Mouse (Mus musculus): Measurements from ENCODE around the gene Apbb1ip.

The Apbb1ip gene

DNA sequence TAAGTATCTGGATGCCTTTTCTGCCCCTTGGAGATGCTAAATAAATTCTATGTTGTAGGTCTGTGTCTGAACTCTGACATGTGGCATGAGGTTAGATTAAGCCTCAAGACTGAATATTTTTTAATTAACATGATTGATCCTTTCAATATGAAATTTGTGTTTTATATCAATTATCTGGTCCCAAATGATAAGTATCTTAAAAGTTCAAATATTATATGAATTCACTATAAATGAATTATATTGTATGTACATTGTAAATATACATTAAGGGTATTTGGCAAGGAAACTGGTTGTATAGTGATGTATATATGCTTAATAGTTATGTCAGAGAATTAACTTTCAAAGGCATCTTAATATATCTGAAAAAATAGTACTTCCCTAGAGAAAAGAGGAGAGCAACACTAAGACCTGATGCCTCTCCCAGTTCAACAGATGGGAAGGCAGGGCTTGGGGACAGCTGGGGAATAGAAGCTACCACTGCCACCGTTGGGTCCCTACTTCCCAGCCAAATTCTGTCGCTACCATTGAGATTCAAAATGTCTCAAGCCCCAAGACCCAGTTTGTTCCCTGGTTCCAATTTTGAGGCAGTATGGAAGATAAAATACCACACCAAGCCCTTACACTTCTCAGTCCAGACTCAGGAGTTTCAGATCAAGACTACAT is 2.8 kb downstream of the Apbb1ip start:
- DNase-seq, result no peak

DNA sequence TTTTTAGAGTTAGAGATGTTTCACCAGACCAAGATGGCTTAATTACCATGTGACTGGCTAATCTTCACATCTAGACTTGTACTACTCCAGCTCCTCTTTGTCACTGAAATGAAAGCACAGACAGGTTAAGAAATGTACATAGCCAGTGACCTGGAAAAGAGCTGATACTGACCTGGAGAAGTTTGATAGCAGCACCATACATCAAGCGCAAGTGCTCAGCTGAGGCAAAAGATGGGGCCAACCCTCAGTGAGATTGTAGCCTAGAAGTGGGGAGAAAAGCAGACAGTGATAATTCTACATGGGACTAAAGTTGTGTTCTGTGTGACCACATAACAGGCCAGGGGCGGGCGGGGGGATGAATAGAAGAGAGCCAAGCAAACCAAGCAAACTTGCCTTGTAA is 3.9 kb downstream of the Apbb1ip start:
- DNase-seq, result no peak

DNA sequence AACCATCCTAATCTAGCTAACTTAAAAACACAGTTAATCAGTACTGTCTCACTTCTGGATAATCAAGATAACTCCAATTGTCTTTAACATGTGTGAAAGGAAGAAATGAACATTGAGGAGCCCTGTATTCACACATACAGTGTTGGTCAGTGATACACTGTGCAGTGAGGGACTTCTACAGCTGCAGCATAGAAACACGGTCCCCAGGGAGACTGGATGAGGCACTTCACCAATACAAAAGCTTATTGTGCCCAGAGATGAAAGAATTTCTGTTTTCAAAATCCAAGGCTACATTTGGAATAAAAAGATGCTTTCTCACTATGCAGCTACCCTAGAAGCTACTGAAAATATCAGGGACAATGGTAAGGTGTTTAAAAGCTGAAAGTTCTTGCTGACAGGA is 7.0 kb downstream of the Apbb1ip start:
- DNase-seq, result no peak

DNA sequence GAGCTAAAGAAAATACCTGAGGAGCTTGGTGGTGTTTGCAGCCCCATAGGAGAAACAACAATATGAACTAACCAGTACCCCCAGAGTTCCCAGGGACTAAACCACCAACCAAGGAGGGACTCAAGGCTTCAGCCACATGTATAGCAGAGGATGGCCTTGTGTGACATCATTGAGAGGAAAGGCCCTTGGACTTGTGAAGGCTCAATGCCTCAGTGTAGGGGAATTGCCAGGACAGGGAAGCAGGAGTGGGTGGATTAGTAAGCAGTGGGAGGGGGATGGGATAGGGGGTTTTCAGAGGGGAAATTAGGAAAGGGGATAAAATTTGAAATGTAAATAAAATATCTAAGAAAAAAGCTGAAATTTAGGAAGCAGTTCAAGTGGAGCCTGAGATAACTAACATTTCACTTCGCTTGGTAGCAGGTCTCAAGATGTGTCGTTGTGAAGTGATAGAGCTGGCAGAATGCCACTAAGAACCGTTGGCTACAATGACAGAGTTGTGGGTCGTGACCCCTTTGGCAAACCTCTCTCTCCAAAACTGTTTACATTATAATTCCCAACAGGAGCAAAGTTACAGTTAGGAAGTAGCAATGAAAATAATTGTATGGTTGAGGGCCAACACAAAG is 7.6 kb downstream of the Apbb1ip start:
- no peak for DNase-seq

DNA sequence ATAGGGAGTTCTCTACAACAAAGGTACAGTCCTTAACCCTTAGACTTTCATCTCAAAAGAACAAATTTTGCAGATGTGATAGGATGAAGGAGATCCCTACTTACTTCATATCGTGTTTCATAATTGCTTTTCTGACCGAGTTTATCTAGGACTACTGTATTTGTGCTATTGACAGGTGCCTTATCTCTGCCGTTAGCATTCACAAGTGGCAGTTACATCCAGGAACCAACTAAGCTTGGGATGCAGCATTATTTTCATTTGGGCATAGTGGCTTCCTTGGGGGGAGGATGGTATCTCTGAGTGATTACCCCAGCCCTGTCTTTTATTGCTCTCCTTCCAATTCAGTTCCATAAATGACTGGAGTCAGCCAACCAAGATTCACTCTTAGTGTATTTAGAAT is 8.2 kb downstream of the Apbb1ip start:
- DNase-seq, result no peak

DNA sequence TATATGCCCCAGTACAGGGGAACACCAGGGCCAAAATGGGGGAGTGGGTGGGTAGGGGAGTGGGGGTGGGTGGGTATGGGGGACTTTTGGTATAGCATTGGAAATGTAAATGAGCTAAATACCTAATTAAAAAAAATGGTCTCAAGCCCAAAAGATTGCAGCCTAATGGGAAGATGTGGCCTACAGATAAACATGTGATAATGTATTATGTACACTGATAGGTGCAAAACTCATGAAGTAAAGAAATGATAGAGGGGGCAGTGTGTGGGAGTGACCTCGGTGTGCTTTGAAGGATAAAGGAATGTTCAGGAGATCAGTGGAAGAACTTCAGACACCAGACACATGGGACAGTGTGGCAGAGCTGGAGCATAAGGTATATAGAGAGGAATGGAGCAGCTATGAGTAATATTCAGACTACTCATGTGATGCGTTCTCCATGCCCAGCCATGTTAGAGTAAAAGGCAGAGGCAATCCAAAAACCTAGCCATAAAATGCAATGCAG is 9.3 kb downstream of the Apbb1ip start:
- DNase-seq, result no peak

DNA sequence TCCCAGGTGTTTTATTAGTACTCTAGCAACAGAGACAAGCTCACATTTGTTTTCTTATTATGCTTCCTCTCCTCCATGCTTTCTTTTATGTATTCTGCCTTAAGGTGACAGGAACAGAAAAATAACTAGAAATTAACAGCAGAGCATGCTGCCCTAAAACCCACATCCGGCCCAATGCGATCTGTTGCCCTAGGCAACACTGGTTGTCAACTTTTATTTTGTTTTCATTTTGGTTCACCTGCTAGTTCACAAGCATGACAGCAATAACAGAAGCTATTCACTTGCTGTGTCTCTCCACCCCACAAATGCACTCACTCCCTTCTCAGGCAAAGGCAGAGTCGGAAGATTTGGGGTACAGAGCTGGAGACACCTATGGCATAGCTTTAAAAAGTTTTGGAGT is 10.3 kb downstream of the Apbb1ip start:
- no peak for DNase-seq

DNA sequence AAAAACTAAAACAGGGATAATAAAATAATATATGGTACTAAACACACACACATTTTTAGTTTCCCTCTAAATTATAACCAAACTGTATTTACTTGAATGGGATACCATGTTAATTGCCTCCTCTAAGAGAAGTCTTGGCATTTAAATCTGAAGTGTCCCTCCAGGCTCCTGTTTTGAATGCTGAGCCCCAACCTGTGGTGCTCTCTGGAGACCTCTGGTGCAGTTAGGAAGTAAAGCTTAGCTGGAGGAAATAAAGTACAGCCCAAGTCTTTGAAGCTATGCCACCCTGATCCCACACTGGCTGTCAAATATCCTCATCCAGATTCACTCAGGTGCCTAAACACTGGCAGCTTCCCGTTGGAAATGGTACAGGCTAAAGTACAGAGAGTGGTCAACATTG is 10.9 kb downstream of the Apbb1ip start:
- DNase-seq, result no peak

DNA sequence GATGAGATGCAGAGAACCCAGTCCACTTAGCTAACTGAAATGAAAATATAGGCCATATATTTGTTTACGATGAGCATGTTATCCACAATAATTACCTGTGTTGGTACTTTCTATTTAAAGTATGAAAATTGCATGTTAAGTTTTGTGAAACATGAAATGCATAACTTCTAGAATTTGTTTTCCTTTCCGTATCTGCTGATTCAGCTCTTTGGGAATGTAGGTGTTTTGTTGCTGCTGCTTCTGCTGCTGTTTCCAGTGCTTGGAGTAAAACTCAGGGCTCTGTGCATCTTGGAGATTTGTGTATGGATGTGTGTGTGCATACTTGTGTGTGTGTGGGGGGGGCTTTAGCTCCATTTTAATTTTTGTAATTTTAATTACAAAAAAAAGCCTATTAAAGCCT is 14.8 kb downstream of the Apbb1ip start:
- DNase-seq, result no peak

DNA sequence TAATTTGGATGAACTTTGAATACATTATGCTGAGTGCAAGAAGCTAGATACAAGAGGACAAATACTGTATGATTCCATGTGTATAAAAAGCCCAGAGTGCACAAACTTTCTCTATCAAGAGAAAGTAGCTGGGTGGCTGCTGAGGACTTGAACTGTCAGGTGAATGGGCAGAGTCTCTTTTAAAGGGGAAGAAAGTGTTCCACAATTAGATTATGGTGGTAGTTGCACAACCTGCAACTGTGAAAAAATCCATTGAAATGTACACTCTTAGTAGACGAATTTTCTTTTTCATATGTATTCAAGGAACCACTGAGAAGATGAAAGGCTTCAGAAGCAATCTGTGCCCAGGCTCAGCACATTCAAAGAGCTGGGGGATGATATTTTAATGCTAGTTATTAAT is 15.7 kb downstream of the Apbb1ip start:
- no peak for DNase-seq

DNA sequence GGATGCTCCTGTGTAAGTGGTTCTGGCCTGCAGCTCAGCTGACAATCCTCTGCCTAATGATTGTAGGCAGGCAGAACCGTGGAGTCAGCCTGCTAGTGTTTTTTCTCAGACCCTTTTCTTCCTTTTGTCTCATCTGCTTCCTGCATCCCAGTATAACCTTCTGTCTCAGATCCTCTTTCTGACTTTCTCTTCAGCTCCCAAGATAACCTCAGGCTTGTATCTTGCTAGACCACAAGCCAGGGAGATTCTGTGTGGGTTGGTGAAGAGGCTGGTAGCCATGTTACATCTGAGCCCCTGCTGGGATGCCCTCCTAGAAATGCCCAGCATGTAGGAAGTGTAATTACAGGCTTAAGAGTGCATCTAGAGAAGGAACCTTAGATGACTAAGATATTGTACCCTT is 16.5 kb downstream of the Apbb1ip start:
- DNase-seq, result no peak

DNA sequence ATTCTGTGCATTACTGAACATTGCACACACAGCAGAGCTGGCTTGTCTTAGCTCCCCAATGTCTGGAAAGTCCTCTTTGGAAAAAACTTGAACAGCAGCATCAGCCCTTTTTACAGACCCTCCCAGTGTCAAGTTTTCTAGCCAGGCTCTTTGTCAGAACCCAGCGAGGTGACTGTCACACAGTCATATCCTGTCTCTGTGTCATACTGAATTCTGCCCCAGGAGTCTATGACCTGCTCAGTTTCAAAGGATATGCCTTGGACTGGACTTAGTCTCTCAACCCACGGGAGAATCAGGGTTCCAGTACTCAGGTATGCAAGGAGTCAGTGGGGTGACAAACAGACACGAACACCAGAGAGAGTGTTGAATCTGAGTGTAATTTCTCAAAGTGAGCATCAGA is 21.2 kb downstream of the Apbb1ip start:
- DNase-seq, result no peak

DNA sequence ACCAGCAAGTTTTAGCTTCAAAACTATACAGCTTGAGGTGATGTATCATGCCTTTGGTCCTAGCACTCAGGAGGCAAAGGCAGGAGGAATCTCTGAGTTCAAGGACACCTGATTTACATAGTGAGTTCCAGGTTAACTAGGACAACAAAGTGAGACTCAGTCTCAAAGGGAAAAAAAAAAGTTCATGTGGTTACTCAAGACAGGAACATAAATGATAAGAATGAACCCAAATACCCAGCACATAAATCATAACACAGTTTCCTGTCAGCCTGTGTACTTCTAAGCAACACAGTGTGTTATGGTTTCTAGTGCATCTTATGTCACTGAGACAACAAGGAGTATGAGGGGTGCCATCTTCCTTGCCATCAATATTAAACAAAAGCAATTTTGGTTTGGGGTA is 22.6 kb downstream of the Apbb1ip start:
- DNase-seq, result no peak

DNA sequence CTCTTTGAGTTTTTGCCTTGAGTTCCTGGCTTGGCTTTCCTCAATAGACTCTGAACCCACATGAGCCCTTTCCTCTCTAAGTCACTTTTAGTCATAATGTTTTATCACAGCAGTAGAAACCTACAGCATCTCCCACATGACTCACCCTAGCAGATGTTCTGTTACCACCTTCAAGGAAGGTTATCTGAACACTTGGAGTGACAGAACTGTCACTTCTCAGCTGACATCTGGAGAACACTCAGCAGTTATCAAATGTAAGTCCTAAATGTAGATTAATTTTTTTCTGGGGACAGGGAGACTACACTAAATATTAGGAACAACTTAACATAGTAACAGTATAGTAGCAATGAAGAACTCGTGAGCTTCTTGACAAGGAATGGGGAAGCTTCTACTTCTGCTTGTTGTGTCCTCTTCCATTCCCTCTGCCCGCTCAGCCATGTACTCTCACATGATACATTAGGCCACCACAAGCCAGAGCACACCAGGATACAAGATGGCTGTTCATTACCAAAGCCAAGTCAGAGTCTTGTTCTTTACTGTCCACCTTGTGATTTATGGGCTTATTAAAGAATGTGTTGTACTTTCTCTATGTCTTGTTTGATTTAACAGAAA is 25.6 kb downstream of the Apbb1ip start:
- no peak for DNase-seq

DNA sequence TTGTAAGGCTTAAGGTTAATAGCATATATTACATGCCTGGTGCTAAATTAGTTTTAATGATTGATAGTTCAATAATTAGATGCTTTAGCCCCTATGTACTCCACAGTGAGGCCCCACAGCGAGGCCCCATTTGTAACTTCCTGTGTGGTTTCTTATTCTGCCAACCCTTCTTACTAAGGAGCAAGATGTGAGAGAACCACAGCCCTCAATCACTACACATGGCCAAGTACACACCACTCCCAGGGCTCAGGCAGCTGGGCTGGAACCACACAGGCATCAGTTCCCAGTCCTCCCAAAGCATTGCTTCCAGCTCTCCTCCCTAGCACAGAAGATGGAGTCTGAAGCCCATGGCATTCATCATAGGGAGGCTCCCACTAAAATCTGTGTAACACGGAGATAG is 31.7 kb downstream of the Apbb1ip start:
- no peak for DNase-seq

DNA sequence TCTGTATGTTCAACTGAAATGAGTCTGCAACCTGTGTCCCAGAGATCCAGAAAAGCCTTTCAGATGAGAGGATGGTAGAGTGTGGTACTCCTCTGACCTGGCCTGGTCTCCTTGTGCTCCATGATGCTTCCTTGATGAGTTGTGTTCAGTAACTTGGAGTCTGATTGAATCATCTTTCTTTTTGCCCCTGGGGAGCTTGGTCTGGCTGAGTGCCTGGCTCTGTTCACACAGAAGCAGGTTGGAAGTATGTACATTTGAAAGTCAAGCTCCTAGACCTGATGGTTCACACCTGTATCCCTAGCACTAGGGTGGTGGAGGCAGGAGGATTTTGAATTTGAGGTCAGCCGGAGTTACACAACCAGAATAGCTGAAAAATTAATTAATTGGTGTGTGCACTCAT is 32.7 kb downstream of the Apbb1ip start:
- no peak for DNase-seq

DNA sequence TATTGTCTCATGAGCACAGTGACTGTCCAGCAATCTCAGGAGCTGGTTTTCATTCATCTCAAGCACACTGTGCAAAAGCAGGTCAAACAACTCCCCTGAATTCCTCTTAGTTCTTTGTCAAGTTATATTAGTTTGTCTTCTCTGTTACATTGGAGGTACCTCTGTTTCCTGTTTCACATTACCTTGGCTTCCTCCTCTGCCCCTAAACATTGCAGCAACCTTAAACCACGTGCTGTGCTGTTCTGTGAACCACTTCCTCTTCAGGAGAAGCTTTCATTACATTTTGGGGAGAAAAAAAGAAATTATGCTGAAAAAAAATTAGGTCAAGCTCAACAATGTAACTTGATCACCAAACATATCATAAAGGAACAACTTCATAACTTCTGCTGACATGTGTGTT is 33.4 kb downstream of the Apbb1ip start:
- no peak for DNase-seq

DNA sequence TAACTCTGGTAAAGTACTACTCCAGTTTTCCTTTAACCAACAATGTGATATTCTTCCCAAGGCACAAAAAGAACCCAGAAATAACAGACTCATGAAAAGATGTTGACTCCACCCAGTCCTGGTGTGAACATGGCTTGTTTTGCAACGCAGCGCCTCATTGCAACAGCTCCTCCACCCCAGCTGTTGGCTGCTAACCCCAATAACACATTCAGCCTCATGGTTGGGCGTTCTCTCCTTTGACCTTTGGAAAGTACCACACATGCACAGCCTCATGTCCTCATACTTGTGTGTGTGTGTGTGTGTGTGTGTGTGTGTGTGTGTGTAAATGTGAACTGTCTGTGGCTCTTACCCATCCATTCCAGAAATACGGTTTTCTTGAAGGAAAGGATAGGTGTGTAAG is 37.0 kb downstream of the Apbb1ip start:
- DNase-seq, result no peak

DNA sequence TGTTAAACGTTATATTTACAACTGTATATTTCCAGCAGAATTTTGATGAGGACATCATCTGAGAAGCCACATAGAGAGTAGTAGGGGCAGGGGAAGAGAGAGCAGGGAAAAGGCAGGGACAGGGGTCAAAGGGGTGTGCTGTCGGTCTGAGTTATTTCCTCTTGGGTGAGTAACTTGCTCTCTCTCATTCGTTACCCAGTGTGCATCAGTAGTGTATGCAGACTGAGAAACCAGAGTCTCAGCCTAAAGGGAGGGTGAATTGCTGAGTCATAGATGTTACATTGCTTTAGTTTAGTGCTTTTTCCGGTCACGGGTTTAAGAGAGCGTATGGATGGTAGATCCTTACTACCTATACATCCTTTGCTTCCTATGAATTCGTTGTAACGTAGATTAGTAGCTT is 37.6 kb downstream of the Apbb1ip start:
- DNase-seq, result no peak

DNA sequence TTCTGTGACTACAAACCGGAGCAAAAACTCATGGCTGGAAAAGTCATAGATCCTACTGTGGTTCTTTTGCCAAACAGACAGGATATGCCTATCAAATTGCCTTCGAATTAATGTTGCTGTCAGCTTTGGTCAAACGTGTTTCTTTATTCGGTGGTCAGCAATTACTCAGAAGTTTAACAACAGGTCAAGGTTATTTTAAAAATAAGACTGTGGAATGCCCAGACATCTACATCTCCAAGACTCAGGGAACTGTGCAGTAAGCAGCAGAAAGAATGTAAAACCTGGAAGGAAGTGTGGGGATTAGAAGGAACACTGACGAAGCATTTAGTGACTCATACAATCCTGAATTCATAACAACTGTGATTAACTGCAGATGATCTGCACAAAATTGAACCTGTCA is 40.0 kb downstream of the Apbb1ip start:
- no peak for DNase-seq

DNA sequence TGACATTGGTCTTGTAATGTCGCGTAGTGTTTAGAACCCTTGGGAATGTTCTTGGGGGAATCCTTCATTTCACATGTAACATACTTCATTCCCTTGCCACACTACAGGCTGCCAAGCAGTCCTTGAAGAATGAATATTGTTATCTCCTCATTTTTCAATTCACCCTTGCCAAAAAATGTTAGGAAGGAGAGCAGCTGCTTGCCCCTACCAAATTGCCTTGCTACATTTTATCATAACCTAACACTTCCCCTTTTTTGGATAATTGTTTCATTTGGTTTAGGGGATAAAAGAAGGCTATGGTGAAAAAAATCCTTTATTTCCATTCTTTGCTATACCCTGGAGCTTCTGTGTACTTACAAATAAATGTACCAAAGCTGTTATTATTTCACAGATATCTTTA is 41.8 kb downstream of the Apbb1ip start:
- DNase-seq, result no peak

DNA sequence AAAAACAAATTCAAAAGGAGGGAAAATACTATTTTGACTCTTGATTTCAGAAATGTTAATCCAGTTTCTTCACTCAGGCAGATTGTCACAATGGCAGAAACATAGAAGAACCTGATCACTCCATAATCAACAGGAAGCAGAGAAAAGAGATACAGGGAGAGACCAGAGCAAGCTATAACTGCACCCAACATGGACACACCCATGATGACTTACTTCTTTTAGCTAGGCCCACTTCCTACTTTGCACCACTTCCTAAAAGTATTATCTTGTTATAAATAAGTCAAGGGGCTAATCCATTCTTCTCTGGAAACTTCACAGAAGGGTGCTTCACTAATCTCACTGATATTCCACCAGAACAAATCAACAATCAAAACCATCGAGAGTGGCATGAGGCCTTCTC is 42.3 kb downstream of the Apbb1ip start:
- no peak for DNase-seq

DNA sequence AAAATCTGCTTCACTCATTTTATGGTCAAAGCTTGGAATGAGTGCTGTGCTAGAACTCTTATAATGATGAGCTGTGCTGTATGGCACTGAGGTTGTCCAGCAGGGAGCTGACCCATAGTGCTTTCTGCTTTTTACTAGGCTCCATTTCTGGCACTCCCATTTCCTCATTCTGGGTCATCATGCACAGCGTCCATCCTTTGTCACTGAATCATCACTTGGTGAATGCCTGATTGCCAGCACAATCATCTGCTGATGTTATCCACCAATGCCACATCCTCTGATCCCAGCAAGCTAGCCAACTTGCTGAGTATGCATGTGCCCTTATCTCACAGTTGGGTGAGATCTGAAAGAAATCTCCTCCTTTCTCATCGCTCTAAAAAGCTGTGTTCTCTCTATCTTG is 48.4 kb downstream of the Apbb1ip start:
- DNase-seq, result no peak

DNA sequence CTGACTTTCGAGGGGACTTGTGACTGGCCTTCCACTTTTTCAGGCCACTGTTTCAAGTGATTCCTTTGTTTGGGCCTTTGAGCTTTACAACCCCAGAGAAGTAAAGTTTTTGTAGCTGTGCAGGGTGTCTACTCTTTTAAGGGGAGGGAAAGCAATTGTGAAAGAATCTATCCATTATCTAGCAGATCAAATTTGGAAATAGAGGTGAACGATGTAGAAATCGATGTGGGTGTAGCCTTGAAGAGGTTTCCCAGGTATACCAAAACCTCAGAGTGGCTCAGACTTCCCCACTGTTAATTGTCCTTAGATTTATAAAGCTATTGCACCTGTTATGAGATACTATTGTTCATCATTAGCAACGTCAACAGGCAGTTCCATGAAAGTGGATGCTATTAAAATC is 71.6 kb downstream of the Apbb1ip start:
- DNase-seq, result no peak

DNA sequence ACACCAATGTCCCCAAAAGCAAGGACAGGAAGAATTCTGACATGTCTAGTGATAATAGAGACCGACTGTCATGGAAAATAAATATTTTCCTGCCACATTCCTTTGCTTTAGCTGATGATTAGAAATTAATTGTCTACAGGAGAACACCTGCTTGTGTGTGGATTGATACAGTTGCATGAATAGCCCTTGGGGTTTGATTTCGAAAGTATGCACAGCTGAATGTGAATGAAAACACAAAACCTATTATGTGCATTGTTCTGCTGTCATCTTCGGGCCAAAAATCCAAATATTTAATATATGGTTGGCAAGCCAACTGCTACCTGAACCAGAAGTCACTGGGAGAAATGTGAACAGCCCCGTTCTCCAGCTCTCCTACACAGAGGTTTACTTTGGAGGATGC is 78.0 kb downstream of the Apbb1ip start:
- DNase-seq, result no peak

Measured in cerebellum, adult 18-20 months (tissue).